Mouse (Mus musculus): ENCODE measurements around the gene Pappa2.

- TF ChIP-seq CTCF (conservative IDR thresholded peaks at IDR 0.05; ENCODE audit: low read length) (no peak), NANOG (IDR thresholded peaks at IDR 0.05; ENCODE audit: borderline replicate concordance, low read length) (no peak)
Measured at GRCm38 (mm10) chr1:158987042-158987441, 6.8 kb upstream of the Pappa2 start.

All from E14TG2a.4 (cell line).